Comparison of ENCODE assay signal across 17 mouse cellular contexts in genomic region chr12:80782892-80783291, GRCm38 (mm10). TPM values are rescaled to one million over a fixed set of nuclear protein-coding genes. Genes with fewer than 3 reads are reported as not detected.
DNase-seq lines count a peak whose midpoint lies in the region; ATAC-seq and TF ChIP-seq lines count a peak whose summit lies in the region.
"Had no signal": no experiment of that assay in that cellular context is flagged by ENCODE, and none has a peak within 500 bp of the region (broad histone marks: within the 10 kb centered on the region; RNA-seq: fewer than 3 reads in every experiment).

No protein-coding gene starts in this region.

- H3K4me2 ChIP-seq in kidney, postnatal 0 days (ENCODE audit: low read length): no peak overlapping the region
- H3K4me2 ChIP-seq: embryonic facial prominence, embryonic 13.5 days; intestine, embryonic 15.5 days; limb, embryonic 13.5 days had no signal

- peak; percentile 17 for DNase-seq in embryo, embryonic 10.5 days (ENCODE audit: low spot score)
- DNase-seq in embryo, embryonic 11 days: no peak
- peak; percentile 40 for DNase-seq in kidney, postnatal 0 days (ENCODE audit: low spot score)
- DNase-seq in kidney, adult 8-10 months: no peak
- DNase-seq in 3T3-L1 (ENCODE audit: low read depth, low spot score) (peak; percentile 41), ZHBTc4 (ENCODE audit: low read depth, low spot score) (peak; percentile 25)
- DNase-seq in left cerebral cortex, postnatal 36 days (ENCODE audit: low spot score in 2 of 2): no peak
- no peak for DNase-seq in thymus, postnatal 36 days
- DNase-seq: adrenal gland, postnatal 14 days; heart, postnatal 36 days; thymus, adult 18-20 months had no signal

- H3K27me3 ChIP-seq in kidney, postnatal 0 days (ENCODE audit: insufficient read depth, low read length): no peaks in the 10 kb centered on the region
- H3K27me3 ChIP-seq: embryonic facial prominence, embryonic 13.5 days; intestine, embryonic 15.5 days; limb, embryonic 13.5 days had no signal

- no peak overlapping the region for H3K27ac ChIP-seq in kidney, postnatal 0 days
- H3K27ac ChIP-seq: embryonic facial prominence, embryonic 13.5 days; intestine, embryonic 15.5 days; limb, embryonic 13.5 days had no signal

- 50% methylated on average over 3 of the region's 3 CpGs for WGBS in kidney, postnatal 0 days

- H3K36me3 ChIP-seq in kidney, postnatal 0 days (ENCODE audit: insufficient read depth, low read length): no peaks in the 10 kb centered on the region
- H3K36me3 ChIP-seq: embryonic facial prominence, embryonic 13.5 days; intestine, embryonic 15.5 days; limb, embryonic 13.5 days had no signal

- no peaks in the 10 kb centered on the region for H3K9me3 ChIP-seq in kidney, postnatal 0 days (replicated peaks; ENCODE audit: low read length)
- H3K9me3 ChIP-seq: embryonic facial prominence, embryonic 13.5 days; intestine, embryonic 15.5 days; limb, embryonic 13.5 days had no signal

- H3K4me1 ChIP-seq in kidney, postnatal 0 days (replicated peaks; ENCODE audit: insufficient read depth, low read length): no peaks in the 10 kb centered on the region
- H3K4me1 ChIP-seq: embryonic facial prominence, embryonic 13.5 days; limb, embryonic 13.5 days had no signal

- peak; percentile 65 for TF ChIP-seq CTCF in kidney, postnatal 0 days (IDR thresholded peaks at IDR 0.05; ENCODE audit: low read depth)

- intact Hi-C loops in left cerebral cortex, postnatal 36 days (cut with DNase I): no loop called here

- H3K9ac ChIP-seq in kidney, postnatal 0 days (ENCODE audit: low read depth, low read length): no peak overlapping the region
- H3K9ac ChIP-seq: embryonic facial prominence, embryonic 13.5 days; intestine, embryonic 15.5 days; limb, embryonic 13.5 days had no signal

- no peak overlapping the region for H3K4me3 ChIP-seq in kidney, postnatal 0 days (replicated peaks; ENCODE audit: low read depth, low read length)
- H3K4me3 ChIP-seq: embryonic facial prominence, embryonic 13.5 days; intestine, embryonic 15.5 days; limb, embryonic 13.5 days had no signal

- no peak for ATAC-seq in kidney, postnatal 0 days (replicated peaks; ENCODE audit: low FRiP score, low read depth)
- ATAC-seq: forebrain, embryonic 16.5 days had no signal

RNA-seq across cellular contexts. Expression of gene Susd6, which starts 7.4 kb away (rescaled TPM):
- 16.1 and 16.5 TPM in 2 replicates for polyA plus RNA-seq in kidney, postnatal 0 days (2015; fragmentation: Nextera tagmentation; extraction: Ambion mirVana)
- 10 to 100 TPM; 31.6 to 40.0 TPM for total RNA-seq in left cerebral cortex, postnatal 36 days (2021)

RNA-seq across cellular contexts. Expression of gene Ccdc177, which starts 22.4 kb away (rescaled TPM):
- 0.08 and 0.09 TPM in 2 replicates for polyA plus RNA-seq in kidney, postnatal 0 days (2015; fragmentation: Nextera tagmentation; extraction: Ambion mirVana)
- 10 to 100 TPM; 14.5 to 15.7 TPM for total RNA-seq in left cerebral cortex, postnatal 36 days (2021)
- total RNA-seq: adrenal gland, postnatal 14 days; heart, postnatal 36 days; megakaryocyte-erythroid progenitor cell, adult 5-6 weeks had no signal
- polyA plus RNA-seq: spleen, adult 2 months had no signal

Comparison
In these comparisons a context has a peak if more than half of its experiments do, and no peak if none do; other contexts are left out.
1. DNase-seq: peak in embryo, embryonic 10.5 days (single experiment), kidney, postnatal 0 days (single experiment), 3T3-L1 (single experiment) and ZHBTc4 (single experiment); none in embryo, embryonic 11 days (single experiment), kidney, adult 8-10 months (0 of 2), left cerebral cortex, postnatal 36 days (0 of 2) and thymus, postnatal 36 days (0 of 2).